Mouse (Mus musculus) myocyte (in vitro differentiated cells): ENCODE results near the gene Rrp36.

Experiments used
- CEBPB ChIP-seq: IDR thresholded peaks from 2 replicates; pipeline ENCODE4 v1.6.1; 2011; ENCODE audit warnings: mild to moderate bottlenecking, moderate library complexity; ENCODE audit not compliant: poor library complexity, insufficient read depth, severe bottlenecking
- E2F4 ChIP-seq: IDR thresholded peaks from one replicate; pipeline ENCODE4 v1.6.1; 2011; ENCODE audit warnings: mild to moderate bottlenecking, control low read depth, moderate library complexity; ENCODE audit not compliant: insufficient read depth
- MAX ChIP-seq: IDR thresholded peaks from one replicate; pipeline ENCODE4 v1.6.1; 2011; ENCODE audit warnings: low read depth, mild to moderate bottlenecking, control low read depth
- MYOD1 ChIP-seq, 3 experiments: IDR thresholded peaks; one replicate each; pipeline ENCODE4 v1.6.1; 2011; ENCODE audit warnings: control low read depth in 2 of 3, low read depth in 2 of 3, mild to moderate bottlenecking in 2 of 3, moderate library complexity in 1 of 3; ENCODE audit not compliant: insufficient read length in 2 of 3, control insufficient read depth in 1 of 3
- MYOG ChIP-seq, 3 experiments: IDR thresholded peaks; one replicate each; pipeline ENCODE4 v1.6.1; 2011; ENCODE audit warnings: control low read depth in 2 of 3, low read depth in 2 of 3, mild to moderate bottlenecking in 2 of 3; ENCODE audit not compliant: insufficient read length in 2 of 3, control insufficient read depth in 1 of 3, insufficient read depth in 1 of 3
- POLR2A ChIP-seq: IDR thresholded peaks from one replicate; pipeline ENCODE4 v1.6.1; 2011; ENCODE audit warnings: low read depth, mild to moderate bottlenecking, control low read depth, moderate library complexity; ENCODE audit not compliant: insufficient read length
- POLR2AphosphoS2 ChIP-seq: IDR thresholded peaks from one replicate; pipeline ENCODE4 v1.6.1; 2011; ENCODE audit warnings: low read depth, control low read depth; ENCODE audit not compliant: insufficient read length
- REST ChIP-seq: IDR thresholded peaks from one replicate; pipeline ENCODE4 v1.6.1; 2011; ENCODE audit warnings: mild to moderate bottlenecking, control low read depth, moderate library complexity; ENCODE audit not compliant: insufficient read depth, insufficient read length
- SRF ChIP-seq: IDR thresholded peaks from one replicate; pipeline ENCODE4 v1.6.1; 2011; ENCODE audit warnings: low read depth; ENCODE audit not compliant: control insufficient read depth, insufficient read length
- TCF12 ChIP-seq: IDR thresholded peaks from one replicate; pipeline ENCODE4 v1.6.1; 2011; ENCODE audit warnings: mild to moderate bottlenecking, control low read depth; ENCODE audit not compliant: poor library complexity, insufficient read depth, severe bottlenecking
- TCF3 ChIP-seq: IDR thresholded peaks from one replicate; pipeline ENCODE4 v1.6.1; 2011; ENCODE audit warnings: low read depth, control low read depth; ENCODE audit not compliant: insufficient read length
- USF1 ChIP-seq: IDR thresholded peaks from one replicate; pipeline ENCODE4 v1.6.1; 2011; ENCODE audit warnings: low read depth, mild to moderate bottlenecking, control low read depth, moderate library complexity

- TF ChIP-seq MAX: no peak
- TF ChIP-seq POLR2A: no peak
- TF ChIP-seq SRF: no peak
- no peak for TF ChIP-seq CEBPB
- no peak for TF ChIP-seq TCF12
- TF ChIP-seq USF1: no peak
- TF ChIP-seq MYOD1 (IDR thresholded peaks at IDR 0.05; ENCODE audit: control insufficient read depth in 1 of 3, insufficient read length in 2 of 3, low read depth in 2 of 3): no peak
- no peak for TF ChIP-seq MYOG (IDR thresholded peaks at IDR 0.05; ENCODE audit: control insufficient read depth in 1 of 3, insufficient read depth in 1 of 3, insufficient read length in 2 of 3, low read depth in 2 of 3)
- no peak for TF ChIP-seq E2F4
- TF ChIP-seq POLR2AphosphoS2: no peak
- TF ChIP-seq REST: no peak
- no peak for TF ChIP-seq TCF3
These were observed 29.9 kb downstream of the Rrp36 start for GRCm38 (mm10) chr17:46644152-46644805.
